Mouse (Mus musculus) heart, postnatal 4 days (tissue): ENCODE results near the gene Shc1. TPM values are rescaled to one million over a fixed set of nuclear protein-coding genes. Genes with fewer than 3 reads are reported as not detected.

Source experiments
- DNase-seq: peaks from one replicate; pipeline ENCODE4 v3.0.0; 2021
- total RNA-seq, 2 experiments: library from RNA; stranded (reverse); gene quantifications; 2 replicates each; pipeline ENCODE4 v1.2.3; 2021

Gene Shc1
- total RNA-seq, 2 experiments from 2014 or later = 68.8 to 69.2 TPM

DNA sequence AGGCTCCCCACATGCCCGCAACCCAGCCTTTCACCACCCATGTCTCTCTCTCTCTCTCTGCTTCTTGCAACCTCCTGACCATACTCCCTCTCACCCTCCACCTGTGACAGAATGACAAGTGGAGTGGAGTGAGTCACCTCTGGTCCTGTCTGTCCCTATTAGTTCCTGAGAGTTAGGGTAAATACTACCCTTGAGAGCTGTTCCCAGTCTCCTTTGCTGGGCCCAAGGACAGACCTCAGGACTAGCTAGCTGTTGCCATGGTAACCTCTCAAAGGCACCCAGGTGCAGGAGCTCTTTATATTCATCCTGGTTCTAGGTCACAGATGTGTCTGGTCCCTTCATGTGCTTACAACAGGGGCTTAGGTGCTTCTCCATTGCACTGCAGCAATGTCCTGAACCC is 33.7 kb downstream of the Shc1 start:
- no peak for DNase-seq

DNA sequence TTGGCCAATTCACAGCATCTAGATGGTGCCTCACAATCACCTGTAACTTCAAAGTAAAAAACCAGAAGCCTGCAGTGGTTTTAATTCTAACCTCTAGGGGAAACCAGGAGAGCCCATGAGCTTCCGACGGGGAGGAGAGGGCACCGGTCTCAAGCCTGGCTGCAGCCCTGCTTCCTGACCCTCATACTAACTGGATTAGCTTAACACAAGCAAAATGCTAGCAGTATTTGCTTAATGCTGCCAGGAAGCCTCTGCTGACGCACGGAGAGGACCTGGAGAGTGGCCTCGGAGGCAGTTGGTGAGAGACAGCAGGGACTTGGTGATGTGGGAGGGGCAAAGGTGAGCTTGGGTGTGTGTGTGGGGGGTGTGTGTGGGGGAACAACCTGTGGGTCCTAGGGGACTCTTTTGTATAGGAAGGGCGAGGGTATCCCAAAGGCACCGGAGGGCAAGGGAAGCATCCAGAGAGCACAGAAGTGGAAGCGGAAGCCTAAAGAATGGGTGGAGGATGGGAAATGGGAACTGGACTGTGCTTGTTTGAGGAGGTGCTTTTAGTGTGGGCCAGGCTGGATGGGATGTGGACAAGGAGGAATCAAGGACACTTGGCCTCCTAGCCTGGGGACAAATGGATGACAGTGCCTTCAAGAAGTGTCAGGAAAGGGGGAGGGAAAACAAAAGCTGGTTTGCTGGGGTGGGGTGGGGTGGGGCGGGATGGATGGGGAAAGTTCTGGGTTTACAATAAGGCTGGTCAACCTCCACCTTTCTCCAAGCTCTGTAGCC is 36.3 kb downstream of the Shc1 start, which contains the start of gene Pmvk:
Gene Pmvk, plus strand, starts transcription at position 141 of the 777 bp plus-strand sequence.
- DNase-seq = no peak

DNA sequence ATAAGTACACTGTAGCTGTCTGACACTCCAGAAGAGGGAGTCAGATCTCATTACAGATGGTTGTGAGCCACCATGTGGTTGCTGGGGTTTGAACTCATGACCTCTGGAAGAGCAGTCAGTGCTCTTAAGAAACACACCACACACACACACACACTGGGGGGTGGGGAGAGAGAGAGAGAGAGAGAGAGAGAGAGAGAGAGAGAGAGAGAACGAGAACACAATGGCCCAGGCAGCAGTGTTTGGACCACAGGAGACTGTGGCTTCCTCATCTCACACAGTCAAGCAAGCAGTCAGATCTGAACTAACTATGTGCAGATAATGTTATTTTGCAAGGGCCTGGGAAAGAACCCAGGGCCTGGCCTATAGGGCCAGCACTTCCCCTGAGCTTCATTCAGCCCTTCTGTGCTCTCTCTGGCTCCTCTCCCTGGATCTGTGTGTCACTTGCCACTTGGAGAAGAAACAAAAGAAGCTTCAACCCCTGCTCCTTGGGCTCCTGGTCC is 37.6 kb downstream of the Shc1 start:
- DNase-seq = no peak

DNA sequence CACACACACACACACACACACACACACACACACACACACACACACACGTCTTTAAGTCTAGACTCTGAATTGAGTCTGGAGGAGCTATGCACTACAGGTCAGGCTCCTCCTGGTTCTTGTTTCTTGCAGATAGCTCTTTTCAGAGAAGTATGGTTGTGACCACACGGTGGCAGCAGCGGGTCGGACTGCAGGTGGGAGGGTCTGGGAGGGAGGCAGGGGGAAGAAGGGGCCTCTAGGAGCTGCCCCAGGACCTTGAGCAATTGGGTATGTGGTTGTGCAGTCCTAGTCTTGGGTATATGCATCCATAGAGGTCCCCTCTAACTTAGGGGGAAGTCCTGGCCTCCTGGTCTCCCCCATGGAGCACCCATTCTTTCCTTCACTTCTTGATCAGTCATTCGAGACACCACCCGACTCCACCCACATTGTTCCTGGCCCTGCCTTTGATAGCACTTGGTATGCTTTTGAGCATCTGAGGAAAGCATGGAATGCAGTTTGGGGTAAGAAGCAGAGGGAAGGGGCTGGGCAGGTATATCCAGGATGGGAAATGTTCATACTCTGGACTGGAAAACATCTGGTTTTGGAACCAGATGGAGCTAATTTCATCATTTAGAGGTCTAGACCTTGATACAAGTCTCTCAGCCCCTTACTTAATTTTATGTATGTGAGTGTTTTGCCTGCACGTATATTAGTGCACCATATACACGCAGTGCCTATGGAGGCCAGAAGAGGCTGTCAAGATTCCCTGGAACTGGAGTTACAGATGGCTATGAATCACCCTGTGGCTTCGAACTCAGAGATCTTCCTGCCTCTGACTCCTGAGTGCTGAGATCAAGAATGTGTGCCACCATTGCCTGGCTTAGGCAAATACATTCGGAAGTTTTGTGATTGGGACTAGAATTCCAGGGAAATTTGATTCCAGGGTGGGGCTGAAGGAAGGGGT is 38.8 kb downstream of the Shc1 start:
- peak; percentile 80 for DNase-seq

DNA sequence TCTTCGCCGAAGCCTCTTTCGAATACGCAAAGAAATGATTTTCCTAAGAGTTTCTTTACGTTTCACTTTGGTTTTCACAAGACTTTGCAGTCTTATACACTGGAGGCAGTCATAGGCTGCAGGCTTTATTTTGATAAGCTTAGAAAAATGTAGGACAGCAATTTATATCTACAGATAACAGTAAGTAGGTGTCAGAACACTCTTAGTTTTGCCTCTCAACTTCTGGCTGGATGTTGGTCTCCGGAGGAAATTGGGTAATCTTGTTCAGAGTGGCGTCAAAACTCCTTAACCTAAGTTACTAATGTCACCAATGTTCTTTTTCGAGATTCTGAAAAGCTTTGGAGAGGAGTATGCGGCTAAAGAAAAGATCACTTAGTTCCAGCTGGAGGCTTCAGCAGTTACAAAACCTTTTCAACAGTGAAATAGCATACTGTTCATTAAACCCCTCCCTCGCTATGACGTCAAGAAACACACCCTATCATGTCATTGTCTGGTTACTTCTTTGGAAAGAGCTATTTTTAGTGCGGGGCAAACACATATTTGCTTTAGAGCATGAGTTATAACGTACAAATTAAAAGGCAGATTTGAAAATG is 40.2 kb downstream of the Shc1 start:
- DNase-seq = peak; percentile 44

DNA sequence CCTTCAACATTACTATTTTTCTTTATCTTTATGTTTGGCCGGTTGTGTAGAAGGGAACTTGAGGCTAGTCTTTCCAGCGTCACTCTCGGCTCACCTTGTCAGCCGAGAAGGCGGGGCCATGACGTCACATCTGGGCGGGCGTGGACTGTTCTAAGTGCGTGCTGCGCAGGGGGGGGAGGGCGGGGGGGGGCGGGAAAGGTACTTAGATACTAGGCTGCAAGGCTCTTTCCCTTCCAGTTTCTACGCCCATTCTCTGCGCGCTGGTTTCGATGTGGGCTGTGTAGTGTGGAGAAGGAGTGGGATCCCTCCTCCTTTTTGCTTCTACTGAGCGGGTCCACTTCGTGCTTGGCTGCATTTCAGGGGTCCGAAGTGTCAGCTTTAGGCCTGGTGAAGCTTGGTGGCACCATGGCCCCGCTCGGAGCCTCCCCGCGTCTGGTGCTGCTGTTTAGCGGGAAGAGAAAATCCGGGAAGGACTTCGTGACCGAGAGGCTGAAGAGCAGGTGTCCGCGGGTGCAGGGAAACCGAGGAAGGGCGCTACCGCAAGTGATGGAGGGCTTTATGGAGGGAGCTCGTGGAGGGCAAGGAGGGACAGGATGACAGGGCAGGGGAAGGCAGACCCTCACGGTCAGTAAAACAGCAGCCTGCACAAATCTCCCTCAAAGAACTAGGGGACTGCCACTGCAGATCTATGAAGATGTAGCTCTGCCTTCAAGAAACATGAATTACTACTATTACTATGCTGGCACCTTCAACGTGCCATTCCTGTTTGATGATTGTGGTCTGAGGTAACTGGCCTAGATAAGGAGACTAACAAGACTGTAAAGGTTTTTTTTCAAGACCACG is 40.9 kb downstream of the Shc1 start:
- DNase-seq = peak; percentile 96

DNA sequence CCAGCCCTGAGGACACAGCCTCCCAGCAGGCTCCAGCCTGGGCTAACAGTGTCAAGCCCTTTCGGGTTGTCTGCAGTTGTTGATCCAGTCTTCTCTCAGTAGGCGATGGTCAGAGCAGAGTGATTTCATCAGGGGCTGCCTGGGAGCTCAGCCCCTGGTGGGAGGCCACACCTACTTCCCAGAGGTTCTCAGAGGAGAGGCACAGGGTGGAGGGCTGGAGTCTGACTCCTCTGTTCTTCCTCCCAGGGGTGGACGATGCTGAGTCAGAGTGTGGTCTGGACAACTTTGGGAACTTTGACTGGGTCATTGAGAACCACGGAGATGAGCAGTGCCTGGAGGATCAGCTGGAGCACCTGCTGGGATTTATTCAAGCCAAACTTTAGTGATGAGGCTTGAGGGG is 50.0 kb downstream of the Shc1 start:
- DNase-seq = no peak

DNA sequence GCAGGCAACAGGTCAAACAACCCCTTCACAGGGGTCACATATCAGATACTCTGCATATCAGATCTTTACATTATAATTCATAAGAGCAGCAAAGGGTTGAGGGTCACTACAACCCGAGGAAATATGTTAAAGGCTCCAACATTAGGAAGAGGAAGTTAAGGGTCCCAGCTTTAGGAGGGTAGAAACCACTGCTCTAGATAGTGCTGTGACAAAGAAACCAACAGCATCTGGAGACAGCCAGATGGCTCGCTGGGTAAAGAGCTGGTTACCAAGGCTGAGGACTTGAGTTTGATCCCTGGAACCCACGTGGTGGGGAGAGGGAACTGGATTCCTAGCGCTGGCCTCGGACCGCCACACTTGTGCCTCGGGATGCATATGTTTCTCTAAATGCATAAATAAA is 54.0 kb downstream of the Shc1 start:
- DNase-seq = no peak

DNA sequence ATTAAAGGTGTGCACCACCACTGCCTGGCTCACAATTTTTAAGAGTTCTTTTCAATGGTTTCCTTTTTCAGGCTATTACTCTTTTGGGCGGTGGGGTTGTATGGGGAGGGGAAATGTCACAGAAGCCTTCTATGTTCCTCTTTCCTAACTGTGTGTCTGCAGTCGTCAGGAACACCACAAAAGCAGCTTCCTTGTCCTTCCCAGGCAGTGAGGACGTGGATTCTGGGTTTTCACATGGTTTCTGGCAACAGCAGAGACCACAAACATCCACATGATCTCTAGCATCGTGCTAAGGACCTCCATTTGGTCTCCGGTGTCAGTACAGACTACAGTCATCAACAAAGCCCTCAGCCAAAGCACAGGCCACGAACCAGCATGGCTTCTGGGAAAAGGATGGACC is 55.6 kb downstream of the Shc1 start:
- DNase-seq = no peak

DNA sequence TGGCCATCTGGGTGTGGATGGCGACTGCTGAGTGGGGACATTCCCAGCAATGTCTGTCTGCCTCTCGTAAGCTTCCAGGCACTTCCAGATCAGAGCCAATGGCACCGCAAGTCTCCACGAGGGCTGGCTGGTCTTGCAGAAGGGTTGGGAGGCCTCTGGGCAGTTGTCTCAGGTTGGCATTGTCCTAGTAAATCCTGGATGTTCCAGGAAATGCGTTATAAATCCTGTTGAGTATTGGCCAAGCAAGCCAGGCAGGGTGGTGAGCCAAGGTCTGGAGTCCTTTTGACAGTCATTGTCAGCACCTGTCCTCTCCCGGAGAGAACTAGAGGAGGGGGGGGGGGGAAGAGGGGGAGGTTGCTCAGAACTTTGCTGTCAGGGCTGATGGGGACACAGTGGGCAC is 60.8 kb downstream of the Shc1 start:
- no peak for DNase-seq

Other genes starting within 250 kb of the Shc1 start
- gene Scamp3, start 241.0 kb upstream of the Shc1 start, total RNA-seq = 10 to 100 TPM; 46.7 to 47.3 TPM
- gene Fam189b, start 235.3 kb upstream of the Shc1 start, total RNA-seq = 1 to 10 TPM; 8.8 to 9.0 TPM
- 10 to 100 TPM; 19.7 to 21.8 TPM for gene Gba, start 215.5 kb upstream of the Shc1 start, total RNA-seq
- gene Thbs3, start 203.3 kb upstream of the Shc1 start, total RNA-seq = 10 to 100 TPM; 25.0 to 34.5 TPM
- 10 to 100 TPM; 62.9 to 67.2 TPM for gene Mtx1, start 191.4 kb upstream of the Shc1 start, total RNA-seq
- under 1 TPM; 0.61 to 0.74 TPM for gene Muc1, start 189.4 kb upstream of the Shc1 start, total RNA-seq
- gene Krtcap2, start 172.5 kb upstream of the Shc1 start, total RNA-seq = 100 to 1,000 TPM; 100 to 104 TPM
- gene Trim46, start 172.1 kb upstream of the Shc1 start, total RNA-seq = 1 to 10 TPM; 1.3 to 1.6 TPM
- 10 to 100 TPM; 51.6 to 61.0 TPM for gene Dpm3, start 159.1 kb upstream of the Shc1 start, total RNA-seq
- 10 to 100 TPM; 24.9 to 28.0 TPM for gene Slc50a1, start 147.9 kb upstream of the Shc1 start, total RNA-seq
- 10 to 100 TPM; 37.9 to 42.0 TPM for gene Efna1, start 137.3 kb upstream of the Shc1 start, total RNA-seq
- gene Efna3, start 95.5 kb upstream of the Shc1 start, total RNA-seq = under 1 TPM in 1 of 2 experiments, not detected in 1; 0.26 TPM
- gene Efna4, start 80.4 kb upstream of the Shc1 start, total RNA-seq = 1 to 10 TPM; 3.1 to 3.7 TPM
- gene Adam15, start 68.4 kb upstream of the Shc1 start, total RNA-seq = 10 to 100 TPM; 93.6 to 95.2 TPM
- under 1 TPM; 0.14 to 0.23 TPM for gene Dcst2, start 56.5 kb upstream of the Shc1 start, total RNA-seq
- gene Dcst1, start 53.2 kb upstream of the Shc1 start, total RNA-seq = under 1 TPM; 0.21 to 0.72 TPM
- 10 to 100 TPM; 13.8 to 15.1 TPM for gene Zbtb7b, start 23.7 kb upstream of the Shc1 start, total RNA-seq
- under 1 TPM in 1 of 2 experiments, not detected in 1; 0.68 TPM for gene Lenep, start 15.7 kb upstream of the Shc1 start, total RNA-seq
- 10 to 100 TPM; 30.7 to 33.0 TPM for gene Flad1, start 6.6 kb upstream of the Shc1 start, total RNA-seq
- 10 to 100 TPM; 62.8 to 64.3 TPM for gene Cks1b, start 60 bp upstream of the Shc1 start, total RNA-seq
- gene Pygo2, start 11.8 kb downstream of the Shc1 start, total RNA-seq = 10 to 100 TPM; 20.3 to 22.1 TPM
- 10 to 100 TPM; 66.0 to 73.8 TPM for gene Pbxip1, start 18.3 kb downstream of the Shc1 start, total RNA-seq
- 10 to 100 TPM; 11.3 to 13.3 TPM for gene Pmvk, start 36.1 kb downstream of the Shc1 start, total RNA-seq
- gene Kcnn3, start 101.7 kb downstream of the Shc1 start, total RNA-seq = 1 to 10 TPM; 4.3 to 4.8 TPM